Mouse (Mus musculus) intestine, postnatal 0 days (tissue): Measurements from ENCODE around the gene 2010111I01Rik. TPM values are rescaled to one million over a fixed set of nuclear protein-coding genes. Genes with fewer than 3 reads are reported as not detected.

Experiments
- ATAC-seq: fragments of 200-750 bp; cut with Nextera tagmentation; 2 replicates; pipeline ENCODE4 v1.8.0; 2017; ENCODE audit warnings: mild to moderate bottlenecking, moderate TSS enrichment, moderate library complexity
- H3K27ac ChIP-seq: fragments of 300-500 bp; sonication (generic); 2 replicates; pipeline ENCODE4 v1.5.1; 2014; ENCODE audit warnings: mild to moderate bottlenecking, low read depth, low read length, moderate library complexity
- H3K27me3 ChIP-seq: fragments of 300-500 bp; sonication (generic); replicated peaks from 2 replicates; pipeline ENCODE4 v1.6.1; 2014; ENCODE audit warnings: low read length, mixed read lengths; ENCODE audit not compliant: control insufficient read depth, insufficient read depth
- H3K36me3 ChIP-seq: fragments of 300-500 bp; sonication (generic); 2 replicates; pipeline ENCODE4 v1.6.1; 2014; ENCODE audit warnings: mild to moderate bottlenecking, moderate library complexity; ENCODE audit not compliant: control insufficient read depth, insufficient read depth
- H3K4me1 ChIP-seq: fragments of 300-500 bp; sonication (generic); replicated peaks from 2 replicates; pipeline ENCODE4 v1.6.1; 2014; ENCODE audit warnings: antibody characterized with exemption, low read length, mixed read lengths; ENCODE audit not compliant: control insufficient read depth, insufficient read depth
- H3K4me2 ChIP-seq: fragments of 300-500 bp; sonication (generic); replicated peaks from 2 replicates; pipeline ENCODE4 v1.6.1; 2014; ENCODE audit warnings: low read depth, mild to moderate bottlenecking, moderate library complexity
- H3K4me3 ChIP-seq: fragments of 300-500 bp; sonication (generic); 2 replicates; pipeline ENCODE4 v1.5.1; 2014; ENCODE audit warnings: low read depth, low read length
- H3K9ac ChIP-seq: fragments of 300-500 bp; sonication (generic); 2 replicates; pipeline ENCODE4 v1.6.1; 2014; ENCODE audit warnings: mild to moderate bottlenecking, low read depth, low read length
- H3K9me3 ChIP-seq: fragments of 300-500 bp; sonication (generic); 2 replicates; pipeline ENCODE4 v1.6.1; 2016; ENCODE audit warnings: mixed run types; ENCODE audit not compliant: control insufficient read depth
- CTCF ChIP-seq: sonication (generic); IDR thresholded peaks from 2 replicates; pipeline ENCODE4 v1.5.1; 2016; ENCODE audit warnings: low read depth, mild to moderate bottlenecking, control low read depth, antibody characterized with exemption, moderate library complexity
- WGBS: fragments of 180-500 bp; shearing (Covaris S2); extraction: QIAGEN DNeasy Blood & Tissue Kit; methylation state at CpG from one replicate; pipeline ENCODE4 v1.1.7; 2014; 5-methylcytosine and 5-hydroxymethylcytosine counted together
- polyA plus RNA-seq: library from polyadenylated mRNA; unstranded; fragments of >200 nt; fragmentation: Nextera tagmentation; extraction: Ambion mirVana; gene quantifications from 2 replicates; pipeline ENCODE4 v1.2.1, GENCODE M21; 2015

The 2010111I01Rik gene
- polyA plus RNA-seq, 1 experiment from 2014 or later: 72.7 TPM

GRCm38 (mm10) chr13:63039848-63040247, 75.2 kb downstream of the 2010111I01Rik start:
- WGBS: 65% methylated on average over 2 of the region's 2 CpGs
- H3K9me3 ChIP-seq: no peaks in the 10 kb centered on the region
- ATAC-seq: no peak
- TF ChIP-seq CTCF: no peak
- no peaks in the 10 kb centered on the region for H3K36me3 ChIP-seq
- no peaks in the 10 kb centered on the region; the same call in 1 of the 2 replicates for H3K4me1 ChIP-seq
- H3K27me3 ChIP-seq: no peaks in the 10 kb centered on the region
- no peak overlapping the region for H3K4me3 ChIP-seq
- H3K27ac ChIP-seq: no peak overlapping the region
- H3K4me2 ChIP-seq: no peak overlapping the region
- H3K9ac ChIP-seq: no peak overlapping the region

DNA sequence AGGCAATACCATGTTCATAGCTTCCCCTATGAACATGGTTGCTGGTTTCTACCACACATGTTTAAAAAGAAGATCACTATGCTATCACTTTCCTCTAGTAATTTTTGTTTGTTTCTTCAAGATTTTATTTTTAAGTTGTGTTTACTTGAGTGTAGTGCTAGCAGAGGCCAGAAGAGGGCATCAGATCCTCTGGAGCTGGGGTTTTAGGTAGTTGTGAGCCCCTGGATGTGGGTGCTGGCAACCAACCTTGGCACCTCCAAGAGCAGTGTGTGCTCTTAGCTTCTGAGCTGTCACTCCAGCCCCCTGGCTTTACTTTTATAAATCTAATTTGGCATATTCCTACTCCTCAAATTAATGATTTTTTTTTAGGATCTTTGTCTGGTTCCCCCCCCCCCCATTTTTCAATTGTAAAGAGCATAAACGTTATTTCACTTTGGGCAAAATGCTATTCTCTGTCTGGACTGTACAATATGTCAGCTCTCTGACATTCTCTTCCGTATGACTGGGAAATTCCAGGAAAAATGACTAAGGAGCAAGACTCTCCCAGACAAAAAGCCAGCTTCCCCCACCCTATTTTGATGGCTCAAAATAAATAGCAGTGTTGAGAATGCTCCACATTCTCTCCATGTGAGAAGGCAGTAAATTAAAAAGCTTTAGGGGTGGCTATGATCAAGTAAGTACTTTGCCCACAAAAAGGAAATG, 81.0 kb downstream of the 2010111I01Rik start:
- Histone ChIP-seq H3K36me3 (no peaks in the 10 kb centered on the region), H3K4me1 (no peaks in the 10 kb centered on the region), H3K4me3 (no peak overlapping the region), H3K27me3 (no peaks in the 10 kb centered on the region), H3K9me3 (no peaks in the 10 kb centered on the region), H3K9ac (no peak overlapping the region), H3K27ac (no peak overlapping the region; the same call in 1 of the 2 replicates), H3K4me2 (no peak overlapping the region)
- peak; percentile 50 for TF ChIP-seq CTCF
- ATAC-seq: no peak
- WGBS: 58% methylated on average over 2 of the region's 2 CpGs

DNA sequence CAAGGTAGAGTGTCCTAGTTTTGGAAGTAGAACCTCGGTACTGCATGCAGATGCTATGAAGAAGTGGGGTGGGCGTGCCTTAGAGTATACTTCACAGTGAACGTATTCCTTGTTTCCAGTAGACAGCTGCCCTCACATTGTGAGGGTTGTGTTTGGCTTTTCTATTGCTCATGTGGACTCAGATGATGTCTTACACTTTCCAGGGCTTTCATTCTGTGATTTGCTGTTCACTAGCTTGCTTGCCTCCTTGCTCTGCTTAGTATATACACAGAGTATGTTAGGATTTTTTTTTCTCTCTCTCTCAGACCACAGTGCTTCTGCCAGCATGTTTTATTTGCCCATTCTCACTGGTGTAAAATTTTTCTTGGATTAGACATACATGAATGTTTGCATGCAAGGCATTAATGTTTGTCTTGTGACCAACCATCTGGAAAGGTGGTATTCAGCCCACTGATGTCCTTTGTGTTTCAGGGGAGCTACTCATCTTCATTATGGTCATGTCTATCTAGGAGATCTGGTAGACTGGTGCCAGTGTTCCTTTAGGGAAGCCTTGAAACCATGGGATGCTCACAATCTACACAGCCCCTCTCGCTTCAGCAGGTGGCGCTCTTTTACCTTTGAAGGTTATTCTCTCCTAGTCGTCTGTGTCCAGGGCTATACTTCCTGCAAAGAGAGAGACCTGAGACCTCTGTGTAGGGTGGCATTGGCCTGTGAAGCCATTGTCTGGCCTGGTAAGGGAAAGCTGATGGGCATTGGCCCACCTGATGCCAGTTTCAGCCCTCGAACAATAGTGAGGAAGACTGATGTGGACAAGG, 81.7 kb downstream of the 2010111I01Rik start:
- Histone ChIP-seq H3K9me3 (no peaks in the 10 kb centered on the region), H3K4me3 (no peak overlapping the region), H3K9ac (no peak overlapping the region), H3K27me3 (no peaks in the 10 kb centered on the region), H3K4me1 (no peaks in the 10 kb centered on the region), H3K36me3 (no peaks in the 10 kb centered on the region), H3K4me2 (no peak overlapping the region), H3K27ac (no peak overlapping the region; the same call in 1 of the 2 replicates)
- 38% methylated on average over 7 of the region's 7 CpGs for WGBS
- TF ChIP-seq CTCF: peak; percentile 89
- peak; percentile 67; the same call in 1 of the 2 replicates for ATAC-seq

- ATAC-seq: peak; percentile 65
- TF ChIP-seq CTCF: no peak
Observed at GRCm38 (mm10) chr13:63063706-63064105, 99.0 kb downstream of the 2010111I01Rik start.

DNA sequence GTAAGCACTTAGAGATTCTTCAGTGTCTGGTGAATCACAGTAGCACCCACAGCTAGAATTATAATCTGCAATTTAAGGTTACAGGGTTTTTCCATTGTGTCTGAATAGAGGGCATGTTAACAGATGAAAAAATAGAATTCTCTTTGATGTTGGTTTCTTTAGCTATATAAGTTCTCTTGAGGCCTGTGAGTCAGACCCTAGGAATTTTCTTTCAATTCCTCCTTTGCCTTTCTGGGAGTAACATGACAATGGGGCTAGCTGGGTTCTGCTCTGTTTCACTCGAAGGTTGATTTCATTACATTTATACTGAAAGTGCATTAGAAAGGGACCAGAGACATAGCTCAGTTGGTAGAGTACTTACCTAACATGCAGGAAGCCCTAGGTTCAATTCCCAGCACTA, 101.9 kb downstream of the 2010111I01Rik start:
- no peak for ATAC-seq
- no peak overlapping the region for H3K4me2 ChIP-seq
- no peaks in the 10 kb centered on the region for H3K27me3 ChIP-seq
- H3K9me3 ChIP-seq: no peaks in the 10 kb centered on the region
- TF ChIP-seq CTCF: no peak
- no peak overlapping the region for H3K9ac ChIP-seq
- no peaks in the 10 kb centered on the region for H3K36me3 ChIP-seq
- H3K4me3 ChIP-seq: no peak overlapping the region
- H3K4me1 ChIP-seq: no peaks in the 10 kb centered on the region
- WGBS: 67% methylated on average over 1 of the region's 1 CpGs
- H3K27ac ChIP-seq: no peak overlapping the region

More at GRCm38 (mm10) chr13:63063706-63064105, 99.0 kb downstream of the 2010111I01Rik start:
- WGBS: 81% methylated on average over 1 of the region's 1 CpGs
- H3K9me3 ChIP-seq: no peaks in the 10 kb centered on the region
- no peak overlapping the region for H3K4me2 ChIP-seq
- no peaks in the 10 kb centered on the region for H3K27me3 ChIP-seq
- H3K9ac ChIP-seq: no peak overlapping the region
- no peak overlapping the region for H3K27ac ChIP-seq
- no peaks in the 10 kb centered on the region for H3K36me3 ChIP-seq
- no peaks in the 10 kb centered on the region for H3K4me1 ChIP-seq
- no peak overlapping the region for H3K4me3 ChIP-seq

- Histone ChIP-seq H3K27ac (no peak overlapping the region), H3K27me3 (no peaks in the 10 kb centered on the region), H3K9me3 (no peaks in the 10 kb centered on the region), H3K36me3 (no peaks in the 10 kb centered on the region), H3K4me3 (no peak overlapping the region), H3K4me1 (0 out of 2 replicates have a peak, but pooled peaks cover 4% of the 10 kb centered on the region), H3K4me2 (no peak overlapping the region), H3K9ac (no peak overlapping the region)
- no peak for TF ChIP-seq CTCF
- 80% methylated on average over 4 of the region's 4 CpGs for WGBS
- no peak for ATAC-seq
Observed at GRCm38 (mm10) chr13:63068371-63069136, 103.9 kb downstream of the 2010111I01Rik start.
